Mouse (Mus musculus) natural killer cell, adult 2 months (primary cell): ENCODE measurements around the gene Tspan3.

Source experiments
- DNase-seq, 2 experiments: peaks; one replicate each; pipeline ENCODE4 v3.0.0; 2022; ENCODE audit warnings: low spot score in 2 of 2

Gene Tspan3

DNA sequence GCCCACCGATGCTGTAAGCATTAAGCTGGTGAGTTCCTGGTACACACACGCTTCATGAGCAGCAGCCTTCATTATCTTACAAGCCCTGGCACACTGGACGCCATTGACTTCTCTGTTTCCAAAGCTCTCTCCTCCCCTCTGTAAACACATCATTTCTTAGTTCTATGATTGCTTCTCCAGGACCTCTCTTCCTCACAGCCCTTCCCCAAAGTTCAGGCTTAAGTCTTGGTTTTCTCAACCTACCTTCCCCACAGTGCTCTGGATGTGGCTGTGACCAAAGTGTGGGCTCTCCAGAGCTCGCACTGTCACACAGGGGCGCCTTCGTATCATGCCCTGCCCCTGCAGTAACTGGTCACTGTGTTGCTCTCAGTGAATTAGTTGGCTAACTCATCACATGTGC is at the start of gene Tspan3:
TSS of gene Tspan3 (minus strand) at position 101 of the 400 bp plus-strand sequence.
- no peak for DNase-seq

DNA sequence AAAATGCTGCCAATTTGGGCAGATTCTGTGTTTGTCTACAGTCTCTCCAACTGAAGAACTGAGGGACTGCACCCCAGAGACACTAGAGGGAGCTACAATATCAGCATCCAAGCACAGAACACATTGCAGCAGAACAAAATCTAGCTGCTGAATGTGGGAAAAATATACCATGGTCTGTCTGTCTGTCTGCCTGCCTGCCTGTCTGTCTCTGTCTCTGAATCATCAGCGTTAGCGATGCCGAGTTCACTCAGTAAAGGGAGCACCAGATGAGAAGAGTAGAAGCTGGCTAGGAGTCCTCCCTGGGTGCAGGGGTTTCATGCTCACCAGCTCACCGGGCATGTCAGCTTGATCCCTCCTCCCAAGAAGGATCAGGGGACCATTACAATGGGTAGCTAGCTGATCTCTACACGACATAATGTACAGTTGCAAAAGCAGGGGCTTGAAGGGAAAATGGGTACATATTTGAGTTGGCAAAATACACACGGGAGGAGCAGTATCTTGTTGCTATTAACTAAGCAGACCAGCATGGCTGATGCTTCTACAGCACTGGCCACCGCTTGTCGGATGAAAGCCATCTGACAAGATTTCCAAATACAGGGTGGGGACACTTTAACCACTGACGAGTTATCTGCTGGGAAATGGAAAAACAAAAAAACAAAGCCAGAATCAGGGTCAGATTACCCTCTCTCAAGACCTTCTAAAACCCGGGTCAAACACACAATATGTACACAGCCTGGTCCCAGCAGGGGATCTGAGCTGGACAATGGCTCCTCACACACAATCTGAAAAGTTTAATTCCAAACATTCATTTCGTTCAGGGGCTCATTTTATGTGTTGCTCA is 48.4 kb upstream of the Tspan3 start:
- DNase-seq = peak; percentile 33 to 35

GRCm38 (mm10) chr9:56208817-56209216 is 43.5 kb upstream of the Tspan3 start:
- DNase-seq = peak; percentile 57 to 77

DNA sequence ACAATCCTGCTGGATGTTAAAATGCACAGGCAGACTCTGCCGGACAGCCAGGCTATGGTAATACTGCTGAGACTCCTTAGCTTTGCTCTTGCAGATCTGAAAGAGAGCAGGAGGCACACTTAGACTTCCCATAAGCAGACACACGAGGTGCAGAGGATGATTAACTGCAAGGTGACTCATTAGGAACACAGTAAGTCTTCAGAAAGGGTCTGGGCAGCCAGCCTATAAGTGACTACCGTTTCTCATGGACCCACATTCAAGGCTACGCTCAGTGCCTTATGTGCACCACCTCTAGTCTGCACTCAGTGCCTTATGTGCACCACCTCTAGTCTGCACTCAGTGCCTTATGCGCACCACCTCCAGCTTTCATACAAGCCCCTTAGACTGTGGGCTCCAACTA is 42.2 kb upstream of the Tspan3 start:
- no peak for DNase-seq

- peak; percentile 66 to 79 for DNase-seq
These were observed 41.8 kb upstream of the Tspan3 start for GRCm38 (mm10) chr9:56207083-56207482.

- DNase-seq = no peak
These were observed 40.1 kb upstream of the Tspan3 start for GRCm38 (mm10) chr9:56205336-56205735.

- DNase-seq = no peak
These were observed 39.0 kb upstream of the Tspan3 start for GRCm38 (mm10) chr9:56204316-56204715.

GRCm38 (mm10) chr9:56200645-56201314 is 35.5 kb upstream of the Tspan3 start:
- DNase-seq = peak; percentile 82 to 83

DNA sequence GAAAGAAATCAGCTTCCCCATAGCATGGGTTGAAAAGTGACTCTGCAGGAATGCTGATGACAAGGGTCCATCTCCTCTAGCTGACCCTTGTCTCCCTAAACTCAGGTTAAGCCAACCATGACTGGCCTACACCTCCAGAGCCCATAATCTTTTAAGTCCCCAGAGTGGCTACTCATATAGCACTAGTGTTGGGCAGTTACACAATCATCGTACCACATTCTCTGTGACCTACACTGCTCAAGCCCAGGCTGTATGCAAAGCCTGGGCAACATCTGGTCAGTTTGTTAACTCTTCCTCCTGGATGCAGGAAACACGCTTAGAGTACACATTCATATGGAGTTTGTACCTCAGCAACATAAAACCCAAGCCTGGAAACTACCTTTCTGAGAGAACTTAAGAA is 34.9 kb upstream of the Tspan3 start:
- DNase-seq = no peak

DNA sequence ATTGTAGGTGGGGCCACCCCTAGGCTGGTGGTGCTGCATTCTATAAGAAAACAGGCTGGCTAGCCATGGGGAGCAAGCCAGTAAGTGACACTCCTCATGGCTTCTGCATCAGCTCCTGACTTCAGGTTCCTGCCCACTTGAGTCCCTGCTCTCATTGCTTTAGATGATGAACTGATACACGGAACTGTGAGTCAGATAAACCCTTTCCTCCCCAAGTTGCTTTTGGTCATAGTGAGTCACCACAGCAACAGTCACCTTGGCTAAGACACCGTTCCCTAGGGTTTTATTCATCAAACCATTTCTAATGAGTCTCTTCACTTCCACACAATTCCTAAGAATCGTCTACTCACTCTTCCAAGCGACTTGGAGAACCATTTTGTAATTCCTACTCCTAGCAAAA is 31.6 kb upstream of the Tspan3 start:
- DNase-seq = no peak

DNA sequence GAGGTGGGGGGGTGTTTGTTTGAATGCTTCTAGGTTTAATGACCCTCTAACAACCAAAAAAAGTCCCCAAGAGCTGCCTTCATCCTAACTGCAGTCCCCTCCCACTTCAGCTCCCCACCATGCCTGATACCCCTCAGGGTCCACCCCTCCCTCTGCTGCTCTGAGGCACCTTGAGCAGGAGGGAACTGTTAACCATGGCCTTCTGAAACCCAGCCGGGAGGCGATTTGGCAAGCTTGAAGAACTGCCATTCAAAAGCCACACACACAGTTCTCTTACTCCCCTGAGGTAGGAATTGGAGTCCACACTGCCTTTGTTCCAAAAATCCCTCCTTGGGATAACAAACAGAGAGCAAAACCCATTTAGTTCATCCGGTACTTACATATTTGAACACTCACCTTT is 29.9 kb upstream of the Tspan3 start:
- no peak for DNase-seq

GRCm38 (mm10) chr9:56191498-56192455 is 26.5 kb upstream of the Tspan3 start:
- no peak for DNase-seq

DNA sequence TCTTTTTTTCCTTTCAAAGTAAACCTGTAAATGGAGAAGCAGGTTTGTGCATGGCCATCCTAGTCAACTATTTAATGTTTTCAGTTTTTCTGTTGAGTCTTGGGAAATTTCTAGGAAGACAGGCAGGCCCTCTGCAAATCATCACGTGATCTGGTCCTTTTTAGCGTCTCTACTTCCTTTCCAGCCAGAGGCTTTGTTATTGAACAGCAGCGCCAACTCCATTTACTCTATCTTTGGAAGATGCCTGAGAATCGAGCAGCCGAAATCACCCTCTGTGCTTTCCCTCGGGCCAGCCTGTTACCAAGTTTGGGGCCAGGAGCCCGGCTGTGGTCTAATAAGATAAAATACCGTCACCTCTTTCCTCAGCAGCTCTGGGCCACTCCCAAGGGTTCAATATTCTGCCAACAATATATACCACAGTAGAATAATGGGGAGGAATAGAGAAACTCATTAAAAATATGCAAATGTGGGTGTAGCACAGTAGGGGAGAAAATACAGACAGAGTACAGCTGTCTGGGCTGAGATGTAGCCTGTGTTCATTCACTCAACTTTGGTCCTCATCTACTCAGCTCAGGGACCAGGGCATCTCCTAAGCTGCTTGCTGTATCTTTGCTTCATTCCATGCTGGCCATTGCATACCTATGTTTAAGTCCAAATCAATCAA is 15.0 kb upstream of the Tspan3 start:
- DNase-seq = no peak

GRCm38 (mm10) chr9:56179416-56180117 is 14.3 kb upstream of the Tspan3 start:
- no peak for DNase-seq

GRCm38 (mm10) chr9:56177354-56177753 is 12.1 kb upstream of the Tspan3 start:
- no peak for DNase-seq

DNA sequence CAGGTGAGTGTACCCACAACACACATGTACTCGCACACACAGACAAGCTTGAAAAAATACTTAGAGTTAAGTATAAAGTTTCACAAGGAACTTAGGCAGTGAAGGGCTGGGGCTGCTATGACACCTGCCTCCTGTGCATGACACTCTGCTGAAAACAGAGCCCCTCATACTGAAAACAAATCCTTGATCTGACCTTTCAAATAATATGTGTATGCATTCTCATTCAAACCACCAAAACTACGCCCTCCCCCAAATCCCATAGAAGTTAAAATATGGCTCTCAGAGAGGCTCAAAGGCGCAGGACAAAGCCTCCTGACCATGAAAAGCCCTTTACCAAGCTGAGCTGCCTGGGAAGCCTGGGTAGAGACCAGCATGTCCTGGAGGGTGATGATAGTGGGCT is 10.0 kb upstream of the Tspan3 start:
- DNase-seq = no peak

- no peak for DNase-seq
These were observed 2.4 kb upstream of the Tspan3 start for GRCm38 (mm10) chr9:56167690-56168089.

DNA sequence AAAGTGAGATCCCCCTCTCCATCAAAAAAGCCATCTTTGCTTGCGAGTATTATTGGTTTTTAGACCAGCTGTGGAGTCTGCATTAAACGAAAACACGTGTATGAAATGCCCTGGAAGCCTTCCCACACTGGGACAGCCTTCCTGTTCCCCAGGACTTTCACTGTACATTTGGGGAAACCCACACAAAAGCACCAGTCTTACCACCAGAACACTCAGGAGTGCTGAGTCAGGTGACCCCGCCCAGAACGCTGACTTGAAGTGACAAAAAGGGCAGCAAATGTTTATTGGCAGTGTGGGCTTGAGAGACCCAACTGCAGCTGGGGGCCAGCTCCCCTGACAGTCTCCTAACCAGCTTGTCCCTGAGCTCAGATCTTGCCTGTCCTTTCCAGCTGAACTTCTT is 884 bp upstream of the Tspan3 start:
- DNase-seq = no peak

DNA sequence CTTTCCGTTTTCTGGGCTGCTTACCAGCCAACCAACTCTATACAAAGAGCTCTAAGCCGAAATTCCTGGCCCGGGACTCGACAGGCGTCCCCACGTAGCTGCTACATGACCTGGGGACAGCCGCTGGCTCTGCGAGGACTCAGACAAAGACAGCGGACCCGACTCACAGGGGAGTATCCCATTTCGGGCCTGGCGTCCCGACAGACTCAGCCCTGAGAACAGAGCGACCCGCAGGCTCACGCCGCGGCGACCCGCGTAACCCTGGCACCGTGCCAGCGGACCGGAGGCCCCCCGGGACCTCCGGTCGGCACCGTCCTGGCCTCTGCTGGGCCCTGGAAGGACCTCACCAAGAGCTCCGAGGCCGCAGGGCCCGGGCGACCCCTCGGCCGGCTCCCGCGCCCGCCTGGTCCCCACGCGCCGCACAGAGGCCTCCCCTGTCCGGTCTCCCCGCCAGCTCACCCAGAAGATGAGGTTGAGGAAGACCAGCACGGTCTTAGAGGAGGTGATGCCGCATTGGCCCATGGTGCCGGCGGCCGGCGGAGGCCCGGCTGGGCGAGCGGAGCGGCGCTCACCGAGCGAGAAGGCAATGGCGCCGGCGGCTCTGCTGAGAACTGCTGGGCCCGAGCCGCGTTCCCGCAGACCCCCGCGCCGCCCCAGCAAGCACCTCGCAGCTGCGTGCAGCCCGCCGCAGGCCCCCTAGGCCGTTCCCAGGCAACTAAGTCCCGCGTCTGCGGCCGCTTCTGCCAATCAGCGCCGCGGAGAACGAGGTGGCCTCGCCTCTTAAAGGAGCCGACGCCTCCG is 4.7 kb downstream of the Tspan3 start:
- peak; percentile 62 to 70 for DNase-seq

DNA sequence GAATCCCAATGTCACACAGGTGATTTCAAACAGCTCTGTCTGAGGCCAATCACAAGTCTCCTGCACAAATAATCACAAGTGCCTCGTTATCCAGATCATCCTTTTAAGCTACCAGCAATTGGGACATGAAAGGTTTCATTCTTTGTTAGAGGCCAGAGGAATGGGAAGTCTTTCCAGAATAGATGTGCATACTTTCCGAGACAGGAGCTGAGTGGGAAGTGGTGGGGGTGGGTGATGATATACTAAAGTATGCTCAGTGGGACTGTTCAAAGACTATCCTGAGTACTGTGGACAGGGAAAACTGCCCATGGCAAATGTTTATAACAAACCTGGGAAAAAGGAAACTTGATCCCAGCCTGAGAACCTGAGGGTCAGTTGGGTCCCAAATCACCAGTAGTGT is 5.8 kb downstream of the Tspan3 start:
- DNase-seq = no peak
